Mouse (Mus musculus): ENCODE data around the gene Hmga2. TPM values are rescaled to one million over a fixed set of nuclear protein-coding genes. Genes with fewer than 3 reads are reported as not detected.

The Hmga2 gene
- polyA plus RNA-seq (2017; shearing (Covaris generic)): 0.10 TPM

DNA sequence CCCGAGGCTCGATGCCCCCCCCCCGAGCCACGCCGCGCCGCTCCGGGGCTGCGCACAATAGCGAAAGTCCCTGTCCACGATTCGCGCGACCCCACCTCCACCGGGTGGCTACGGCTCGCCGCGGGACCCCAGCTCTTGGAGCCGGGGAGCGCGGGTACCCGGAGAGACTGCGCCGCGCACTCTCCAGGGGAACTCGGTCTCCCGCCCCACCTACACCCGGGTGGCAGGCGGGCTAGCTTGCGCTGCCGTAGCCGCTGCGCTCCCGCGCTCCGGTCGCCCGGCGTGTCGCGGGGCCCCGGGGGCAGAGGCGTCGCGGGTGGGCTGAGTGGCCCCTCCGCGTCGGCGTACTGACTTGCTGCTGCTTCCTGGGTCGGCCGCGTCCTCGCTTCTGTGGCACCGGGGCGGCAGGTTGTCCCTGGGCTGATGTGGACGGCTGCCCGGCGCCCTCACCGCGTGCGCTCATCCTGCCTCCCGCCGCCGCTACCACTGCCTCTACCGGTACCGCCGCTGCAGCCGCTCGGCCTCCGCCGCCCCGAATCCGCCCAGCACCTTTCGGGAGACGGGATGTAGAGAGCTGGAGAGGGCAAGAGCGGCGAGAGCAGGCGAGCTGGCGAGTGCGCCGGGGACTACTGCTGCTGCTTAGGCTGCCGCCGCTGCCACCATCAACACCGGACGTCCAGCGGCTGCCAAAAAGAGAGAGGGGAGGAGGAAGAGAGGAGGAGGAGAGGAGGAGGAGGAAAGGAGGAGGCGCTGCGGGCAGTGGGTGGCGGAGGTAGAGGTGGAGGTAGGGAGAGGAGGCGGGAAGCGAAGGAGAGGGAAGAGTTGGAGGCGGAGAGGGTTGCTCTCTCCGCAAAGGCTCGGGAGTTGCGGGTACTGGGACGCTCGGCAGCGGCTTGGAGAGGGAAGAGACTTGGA, at the start of gene Hmga2:
Gene Hmga2 (minus strand): TSS at position 869 of the 915 bp plus-strand sequence.

Other genes with a start within 250 kb of the Hmga2 start
- gene Llph, start 249.4 kb downstream of the Hmga2 start, polyA plus RNA-seq (2017; shearing (Covaris generic)): 86.7 TPM